Mouse (Mus musculus): ENCODE measurements around the gene Nhlh2. TPM values are rescaled to one million over a fixed set of nuclear protein-coding genes. Genes with fewer than 3 reads are reported as not detected.

Nhlh2 gene
- total and polyA plus RNA-seq, 2 experiments from 2014 or later: 14.6 to 19.0 TPM

DNA sequence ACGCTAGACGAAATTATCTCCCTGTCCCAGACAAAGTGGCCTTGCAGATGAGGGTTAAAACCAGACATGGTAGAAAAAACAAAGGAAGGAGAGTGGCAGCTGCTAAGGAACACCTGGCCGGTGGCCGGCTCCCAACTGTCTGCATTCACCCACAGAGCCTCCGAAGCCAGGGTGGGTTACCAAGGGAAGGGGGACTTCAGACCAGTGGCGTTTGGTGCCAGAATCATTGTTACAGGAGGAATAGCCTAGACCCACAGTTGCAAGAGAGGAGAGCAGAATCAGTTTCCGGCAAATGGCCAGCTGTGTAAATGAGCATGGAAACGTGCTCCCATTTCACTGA lies 52.8 kb downstream of the Nhlh2 start:
- DNase-seq: no peak
- H3K36me3 ChIP-seq (ENCODE audit: insufficient read depth): no peaks in the 10 kb centered on the region
- H3K4me2 ChIP-seq (ENCODE audit: low read depth): no peak overlapping the region
- no peak overlapping the region for H3K27ac ChIP-seq (ENCODE audit: low read depth, low read length)
- no peaks in the 10 kb centered on the region for H3K9me3 ChIP-seq (ENCODE audit: low read length)
- no peak overlapping the region for H3K4me3 ChIP-seq (ENCODE audit: low read depth, low read length)
- H3K4me1 ChIP-seq (ENCODE audit: insufficient read depth): no peaks in the 10 kb centered on the region
- 41% methylated on average over 8 of the region's 8 CpGs for WGBS
- ATAC-seq: no peak; the same call in 1 of the 2 replicates
- H3K27me3 ChIP-seq (ENCODE audit: insufficient read depth, low read length): no peaks in the 10 kb centered on the region
- no peak for TF ChIP-seq CTCF (IDR thresholded peaks at IDR 0.05; ENCODE audit: low read depth)
- H3K9ac ChIP-seq: no peak overlapping the region

DNA sequence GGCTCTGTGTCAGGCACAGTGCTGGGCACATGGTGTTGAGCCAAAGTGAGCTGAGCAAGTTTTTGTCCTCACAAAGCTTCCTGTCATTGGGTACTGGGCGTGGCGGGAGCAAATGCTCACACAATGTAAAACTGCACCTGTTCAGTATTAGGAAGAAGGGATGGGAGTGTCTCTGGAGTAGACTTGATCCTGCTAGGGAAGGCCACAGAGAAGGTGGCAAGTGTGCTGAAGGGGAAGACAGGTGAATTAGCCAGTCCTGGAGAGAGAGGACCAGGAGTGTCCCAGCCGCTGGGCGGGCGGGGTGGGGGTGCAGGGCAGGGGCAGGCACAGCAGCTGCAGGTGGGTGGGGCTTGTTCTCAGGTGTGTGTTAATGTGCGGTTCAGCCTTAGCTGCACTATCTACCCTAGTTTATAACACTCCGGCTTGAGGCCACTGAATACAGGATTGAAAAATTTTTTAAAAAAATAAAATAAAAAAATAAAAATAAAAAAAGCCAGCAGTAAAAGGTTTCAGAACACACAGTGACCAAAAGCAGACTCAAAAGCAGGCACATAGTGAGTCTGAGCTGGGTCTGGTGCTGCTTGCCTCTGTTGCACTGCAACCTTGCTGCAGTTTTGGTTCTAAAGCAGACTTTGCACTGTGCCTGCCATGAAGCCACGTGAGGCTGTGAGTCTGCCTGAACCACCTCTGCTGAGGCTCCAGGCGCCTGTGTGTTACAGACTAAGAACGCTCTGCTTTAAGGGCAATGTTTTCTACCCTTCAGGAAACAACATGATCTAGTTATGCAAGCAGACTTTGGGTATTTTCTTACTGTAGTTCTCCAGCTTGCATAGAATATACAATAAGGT lies 53.6 kb downstream of the Nhlh2 start:
- no peak for ATAC-seq
- H3K4me1 ChIP-seq (ENCODE audit: insufficient read depth): no peaks in the 10 kb centered on the region
- H3K9me3 ChIP-seq (ENCODE audit: low read length): no peaks in the 10 kb centered on the region
- no peak for TF ChIP-seq CTCF (IDR thresholded peaks at IDR 0.05; ENCODE audit: low read depth)
- H3K4me3 ChIP-seq (ENCODE audit: low read depth, low read length): no peak overlapping the region
- no peaks in the 10 kb centered on the region for H3K36me3 ChIP-seq (ENCODE audit: insufficient read depth)
- DNase-seq: no peak
- no peak overlapping the region for H3K27ac ChIP-seq (ENCODE audit: low read depth, low read length)
- no peak overlapping the region for H3K9ac ChIP-seq
- H3K27me3 ChIP-seq (ENCODE audit: insufficient read depth, low read length): no peaks in the 10 kb centered on the region
- 78% methylated on average over 10 of the region's 10 CpGs for WGBS
- no peak overlapping the region for H3K4me2 ChIP-seq (ENCODE audit: low read depth)

DNA sequence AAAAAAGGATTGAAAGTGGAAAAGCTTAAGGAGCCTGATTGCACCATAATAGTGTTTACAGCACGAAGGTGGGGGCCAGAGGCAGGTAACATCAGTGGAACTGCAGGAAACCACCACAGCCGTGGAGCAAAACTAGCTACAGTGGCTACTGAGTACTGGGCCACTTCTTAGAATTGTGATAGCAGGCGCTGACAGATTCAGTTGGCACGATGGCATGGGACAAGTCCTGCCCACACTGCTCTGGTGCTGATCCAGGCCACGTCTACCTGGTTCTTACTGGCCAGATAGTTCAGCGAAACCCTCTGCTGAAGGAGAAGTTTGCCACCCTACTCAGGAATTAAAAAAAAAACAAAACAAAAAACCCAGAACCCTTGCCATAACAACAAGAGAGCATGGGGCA lies 54.7 kb downstream of the Nhlh2 start:
- Histone ChIP-seq H3K27me3 (ENCODE audit: insufficient read depth, low read length) (no peaks in the 10 kb centered on the region), H3K4me3 (ENCODE audit: low read depth, low read length) (no peak overlapping the region), H3K4me2 (ENCODE audit: low read depth) (no peak overlapping the region), H3K36me3 (ENCODE audit: insufficient read depth) (no peaks in the 10 kb centered on the region), H3K27ac (ENCODE audit: low read depth, low read length) (no peak overlapping the region), H3K9ac (no peak overlapping the region), H3K9me3 (ENCODE audit: low read length) (no peaks in the 10 kb centered on the region), H3K4me1 (ENCODE audit: insufficient read depth) (no peaks in the 10 kb centered on the region)
- WGBS: 83% methylated on average over 6 of the region's 6 CpGs
- ATAC-seq (no peak), DNase-seq (no peak)
- TF ChIP-seq CTCF (IDR thresholded peaks at IDR 0.05; ENCODE audit: low read depth): no peak

Other genes with a start within 250 kb of the Nhlh2 start
- gene Mab21l3, start 161.1 kb upstream of the Nhlh2 start, total RNA-seq (2014; rRNA removed): 0.15 TPM in 1 of 2 replicates, not detected in the other
- gene Mab21l3, start 161.1 kb upstream of the Nhlh2 start, polyA plus RNA-seq (2015; fragmentation: Nextera tagmentation; extraction: Ambion mirVana): 0.07 and 0.09 TPM in 2 replicates
- 8.9 and 9.8 TPM in 2 replicates for gene Slc22a15, start 85.6 kb upstream of the Nhlh2 start, total RNA-seq (2014; rRNA removed)
- gene Slc22a15, start 85.6 kb upstream of the Nhlh2 start, polyA plus RNA-seq (2015; fragmentation: Nextera tagmentation; extraction: Ambion mirVana): 3.6 and 5.3 TPM in 2 replicates
- 2.3 and 5.3 TPM in 2 replicates for gene Casq2, start 76.3 kb downstream of the Nhlh2 start, total RNA-seq (2014; rRNA removed)
- gene Casq2, start 76.3 kb downstream of the Nhlh2 start, polyA plus RNA-seq (2015; fragmentation: Nextera tagmentation; extraction: Ambion mirVana): 0.59 and 1.1 TPM in 2 replicates
- gene Vangl1, start 194.6 kb downstream of the Nhlh2 start, total RNA-seq (2014; rRNA removed): 6.5 TPM in 2 replicates
- gene Vangl1, start 194.6 kb downstream of the Nhlh2 start, polyA plus RNA-seq (2015; fragmentation: Nextera tagmentation; extraction: Ambion mirVana): 3.5 and 5.7 TPM in 2 replicates